Mouse (Mus musculus) ES-E14 (cell line): ENCODE measurements around the gene Gm44596. TPM values are rescaled to one million over a fixed set of nuclear protein-coding genes. Genes with fewer than 3 reads are reported as not detected.

Experiments
- DNase-seq: peaks from one replicate; pipeline ENCODE4 v3.0.0-alpha.2; 2013; ENCODE audit warnings: low read depth, low spot score
- H3K27ac ChIP-seq: 2 replicates; pipeline ENCODE4 v1.5.1; 2012; ENCODE audit warnings: low read depth, mild to moderate bottlenecking, low read length, moderate library complexity, mixed read lengths; ENCODE audit not compliant: poor library complexity, insufficient read depth, severe bottlenecking
- H3K36me3 ChIP-seq: 2 replicates; pipeline ENCODE4 v1.6.1; 2012; ENCODE audit warnings: mild to moderate bottlenecking, low read length, moderate library complexity, mixed read lengths; ENCODE audit not compliant: control insufficient read depth, poor library complexity, insufficient read depth, severe bottlenecking
- H3K4me1 ChIP-seq, 2 experiments: fragments of 150-350 bp in 1 of 2; sonication (generic) in 1 of 2; 2 replicates each; pipeline ENCODE4 v1.6.1; 2012; ENCODE audit warnings: low read length in 2 of 2, mild to moderate bottlenecking in 1 of 2, mixed read lengths in 1 of 2; ENCODE audit not compliant: control insufficient read depth in 2 of 2, insufficient read depth in 2 of 2, poor library complexity in 1 of 2
- H3K4me3 ChIP-seq, 2 experiments: fragments of 150-350 bp in 1 of 2; sonication (generic) in 1 of 2; 2 replicates each; pipeline ENCODE4 v1.5.1; 2012; ENCODE audit warnings: low read length in 2 of 2, low read depth in 1 of 2, mild to moderate bottlenecking in 1 of 2, mixed read lengths in 1 of 2; ENCODE audit not compliant: insufficient read depth in 1 of 2, poor library complexity in 1 of 2, severe bottlenecking in 1 of 2
- H3K9ac ChIP-seq: 2 replicates; pipeline ENCODE4 v1.6.1; 2012; ENCODE audit warnings: low read depth, mild to moderate bottlenecking, low read length, mixed read lengths; ENCODE audit not compliant: poor library complexity, insufficient read depth, severe bottlenecking
- H3K9me3 ChIP-seq: fragments of 150-350 bp; sonication (generic); 2 replicates; pipeline ENCODE4 v1.6.1; 2012; ENCODE audit warnings: low read depth, mild to moderate bottlenecking, low read length; ENCODE audit not compliant: control insufficient read depth, insufficient read depth
- CHD2 ChIP-seq: IDR thresholded peaks from 2 replicates; pipeline ENCODE4 v1.6.1; 2014; ENCODE audit warnings: mild to moderate bottlenecking, low read depth, low read length, inconsistent platforms
- HCFC1 ChIP-seq: IDR thresholded peaks from 2 replicates; pipeline ENCODE4 v1.6.1; 2012; ENCODE audit warnings: low read length, inconsistent platforms, borderline replicate concordance; ENCODE audit not compliant: insufficient read depth
- MAFK ChIP-seq: IDR thresholded peaks from 2 replicates; pipeline ENCODE4 v1.6.1; 2014; ENCODE audit warnings: mild to moderate bottlenecking, low read depth, low read length, inconsistent platforms; ENCODE audit not compliant: insufficient read depth
- ZC3H11A ChIP-seq: IDR thresholded peaks from 2 replicates; pipeline ENCODE4 v1.6.1; 2012; ENCODE audit warnings: low read depth, mild to moderate bottlenecking, inconsistent platforms, low read length, borderline replicate concordance
- ZNF384 ChIP-seq: IDR thresholded peaks from 2 replicates; pipeline ENCODE4 v1.6.1; 2012; ENCODE audit warnings: low read depth, low read length, inconsistent platforms
- in situ Hi-C, 2 experiments: fragments of 600-800 bp; cut with MboI; formaldehyde crosslinking; loops; one replicate each; pipeline ENCODE4 v1.15.1; 2025; ENCODE audit warnings: low sequenced_read_pairs in 2 of 2, inconsistent platforms in 1 of 2; ENCODE audit not compliant: unreplicated experiment in 2 of 2
- total RNA-seq: library from RNA; depleted of rRNA; stranded (reverse); fragments of 300-350 nt; gene quantifications from 2 replicates; pipeline ENCODE4 v1.2.3, GENCODE M21; 2012

Gene Gm44596
- total RNA-seq, 1 experiment, result not detected

DNA sequence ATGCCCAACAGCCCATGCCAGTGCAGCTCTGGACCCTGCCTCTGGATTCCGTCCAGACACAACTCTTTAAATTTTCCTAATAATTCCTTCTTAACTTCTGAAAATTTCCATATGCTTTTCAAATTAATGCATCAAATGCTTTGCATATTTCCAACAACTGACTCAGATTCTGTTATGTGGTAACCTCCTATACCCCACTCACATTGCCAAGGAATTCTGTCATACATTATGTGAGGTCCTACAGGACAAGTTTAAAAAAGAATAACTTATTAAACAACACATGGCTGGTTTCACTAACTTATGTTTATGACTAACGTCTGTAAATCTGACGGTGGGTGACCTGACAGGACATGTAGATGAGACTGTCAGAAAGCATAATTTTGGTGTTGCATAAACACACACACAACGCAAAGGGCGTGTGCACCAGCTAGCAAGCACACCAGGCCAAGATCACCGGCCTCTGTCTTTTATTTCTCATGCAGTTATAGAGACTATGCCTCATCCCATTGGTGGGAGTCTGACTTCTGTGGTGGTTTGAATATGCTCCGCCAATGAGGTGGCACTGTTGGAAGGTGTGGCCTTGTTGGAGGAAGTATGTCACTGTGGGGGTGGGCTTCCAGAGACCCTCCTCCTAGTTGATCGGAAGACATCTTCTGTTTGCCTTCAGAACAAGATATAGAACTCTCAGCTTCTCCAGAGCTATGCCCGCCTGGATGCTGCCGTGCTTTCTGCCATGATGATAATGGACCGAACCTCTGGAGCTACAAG is 33.2 kb upstream of the Gm44596 start:
- in situ Hi-C loops, result no loop called here
- peaks cover 3 to 14% of the 10 kb centered on the region in 2 experiments; a peak in 2 of 4 replicates for H3K4me1 ChIP-seq
- no peak for DNase-seq
- H3K9ac ChIP-seq, result no peak overlapping the region
- no peak overlapping the region for H3K4me3 ChIP-seq
- H3K9me3 ChIP-seq, result no peaks in the 10 kb centered on the region
- H3K27ac ChIP-seq, result no peak overlapping the region
- no peaks in the 10 kb centered on the region for H3K36me3 ChIP-seq
- TF ChIP-seq MAFK (no peak), CHD2 (no peak), ZNF384 (no peak), HCFC1 (no peak), ZC3H11A (no peak)

DNA sequence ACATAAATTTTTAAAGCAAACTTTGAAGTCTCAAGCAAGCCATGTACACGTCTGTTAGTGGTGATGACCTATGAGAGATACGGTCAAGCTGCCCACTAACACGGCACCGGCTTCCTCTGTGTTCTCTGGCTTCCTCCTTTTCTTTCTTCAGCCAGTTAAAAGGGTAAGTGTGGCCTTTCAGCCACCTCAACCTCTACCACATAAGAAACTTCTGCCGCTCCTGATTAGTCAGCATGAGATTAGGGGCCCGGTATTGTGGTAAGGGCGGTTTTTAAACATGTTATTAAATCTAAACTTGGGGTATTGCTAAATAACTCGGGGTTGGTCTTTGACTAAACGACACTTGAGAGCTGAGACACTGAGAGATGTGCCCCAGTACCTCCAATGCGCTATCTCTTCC is 29.7 kb upstream of the Gm44596 start:
- TF ChIP-seq MAFK (no peak), HCFC1 (no peak), ZNF384 (no peak)
- Histone ChIP-seq H3K4me1 (0 out of 4 replicates have a peak, but pooled peaks cover 2 to 3% of the 10 kb centered on the region in 2 experiments), H3K27ac (no peak overlapping the region), H3K9me3 (no peaks in the 10 kb centered on the region), H3K9ac (no peak overlapping the region), H3K36me3 (peaks cover 2% of the 10 kb centered on the region; the same call in 1 of the 2 replicates), H3K4me3 (no peak overlapping the region)
- DNase-seq, result no peak
- in situ Hi-C loops, result no loop called here

DNA sequence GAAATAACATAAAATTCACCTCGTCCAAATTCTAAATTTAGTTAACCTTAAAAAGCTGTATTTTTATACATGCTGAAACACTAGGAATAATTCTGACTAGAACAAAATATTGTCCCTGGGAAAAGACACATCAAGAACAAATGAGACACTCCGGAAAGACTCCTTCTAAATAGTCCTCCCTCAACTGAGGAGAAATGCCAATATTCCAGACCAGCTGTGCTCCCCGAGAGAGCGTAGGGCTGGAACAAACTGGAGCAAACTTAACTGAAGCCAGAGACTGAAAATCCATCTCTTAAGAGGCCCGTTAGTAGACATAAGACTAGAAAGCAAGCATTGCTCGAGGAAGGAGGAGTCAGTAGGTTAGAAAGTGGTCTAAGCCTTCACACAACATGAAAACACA is 28.5 kb upstream of the Gm44596 start:
- Histone ChIP-seq H3K9ac (no peak overlapping the region), H3K9me3 (no peaks in the 10 kb centered on the region), H3K4me3 (no peak overlapping the region), H3K36me3 (peaks cover 9% of the 10 kb centered on the region; the same call in 1 of the 2 replicates), H3K4me1 (0 out of 4 replicates have a peak, but pooled peaks cover 2 to 3% of the 10 kb centered on the region in 2 experiments), H3K27ac (no peak overlapping the region)
- no peak for TF ChIP-seq CHD2
- no peak for TF ChIP-seq ZNF384
- in situ Hi-C loops, result no loop called here
- no peak for DNase-seq

DNA sequence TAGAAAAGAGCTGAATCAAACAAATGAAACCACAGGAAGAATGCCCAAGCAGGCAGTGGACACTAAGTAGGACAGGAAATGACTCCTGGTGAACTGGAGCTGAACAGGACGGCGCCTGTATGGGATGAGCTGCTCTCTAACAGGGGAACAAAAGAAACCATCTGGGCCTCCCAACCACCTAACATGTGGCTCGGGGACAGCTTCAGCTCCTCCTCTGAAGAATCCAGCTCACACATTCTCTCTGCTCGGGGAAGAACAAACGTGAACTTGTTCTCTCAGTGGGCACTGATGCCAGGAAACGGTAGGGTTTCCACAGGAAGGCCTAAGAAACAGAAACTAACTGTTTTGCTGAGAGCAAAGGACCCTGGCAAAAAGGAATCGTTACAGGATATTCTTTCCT is 25.6 kb upstream of the Gm44596 start:
- Histone ChIP-seq H3K4me3 (no peak overlapping the region), H3K9me3 (no peaks in the 10 kb centered on the region), H3K4me1 (peaks cover 0 to 3% of the 10 kb centered on the region in 2 experiments; a peak in 1 of 4 replicates), H3K27ac (no peak overlapping the region), H3K36me3 (peaks cover 9% of the 10 kb centered on the region; the same call in 1 of the 2 replicates), H3K9ac (no peak overlapping the region)
- no peak for DNase-seq
- TF ChIP-seq ZNF384, result no peak
- no peak for TF ChIP-seq HCFC1
- no peak for TF ChIP-seq CHD2
- no peak for TF ChIP-seq MAFK
- TF ChIP-seq ZC3H11A, result no peak
- in situ Hi-C loops, result no loop called here

DNA sequence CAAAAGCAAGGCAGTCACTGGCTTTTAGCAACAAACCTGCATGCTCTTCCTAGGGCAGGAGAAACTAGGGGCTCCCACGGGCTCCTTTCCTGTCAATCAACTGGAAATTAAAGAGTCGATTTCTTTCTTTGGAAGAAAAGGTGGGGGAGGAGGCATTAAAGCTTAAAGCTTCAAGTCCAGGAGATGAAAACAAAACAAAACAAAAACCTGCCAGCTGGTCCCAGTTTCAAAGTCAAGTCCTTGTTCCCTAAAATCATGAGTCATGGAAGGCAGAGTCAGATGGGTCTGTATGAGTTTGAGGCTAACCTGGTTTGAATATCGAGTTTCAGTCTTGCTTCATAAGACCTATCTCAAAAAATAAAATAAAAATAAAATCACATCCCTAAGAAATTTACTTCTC is 21.2 kb upstream of the Gm44596 start:
- in situ Hi-C loops, result no loop called here
- no peak for TF ChIP-seq ZC3H11A
- no peak for TF ChIP-seq MAFK
- TF ChIP-seq HCFC1, result no peak
- TF ChIP-seq CHD2, result no peak
- TF ChIP-seq ZNF384, result no peak
- H3K9me3 ChIP-seq, result no peaks in the 10 kb centered on the region
- DNase-seq, result no peak
- peaks cover 0 to 9% of the 10 kb centered on the region in 2 experiments; a peak in 1 of 4 replicates for H3K4me1 ChIP-seq
- no peak overlapping the region for H3K27ac ChIP-seq
- H3K9ac ChIP-seq, result no peak overlapping the region
- H3K36me3 ChIP-seq, result peaks cover 25% of the 10 kb centered on the region
- no peak overlapping the region for H3K4me3 ChIP-seq
